Mouse (Mus musculus) ovary, adult 18-20 months (tissue): Measurements from ENCODE around the gene Knstrn.

ENCODE experiments used
- DNase-seq: peaks from one replicate; pipeline ENCODE4 v3.0.0; 2022; ENCODE audit warnings: low spot score, mixed read lengths

Gene Knstrn

GRCm38 (mm10) chr2:118790551-118791525 is 23.0 kb upstream of the Knstrn start:
- DNase-seq, result peak; percentile 48

GRCm38 (mm10) chr2:118791591-118792258 is 22.1 kb upstream of the Knstrn start:
- no peak for DNase-seq

- DNase-seq, result no peak
These were observed 21.6 kb upstream of the Knstrn start for GRCm38 (mm10) chr2:118792259-118792613.

- DNase-seq, result no peak
These were observed 20.2 kb upstream of the Knstrn start for GRCm38 (mm10) chr2:118793636-118794035.

- DNase-seq, result no peak
These were observed 11.2 kb upstream of the Knstrn start for GRCm38 (mm10) chr2:118802542-118803118.

GRCm38 (mm10) chr2:118804474-118804873 is 9.3 kb upstream of the Knstrn start:
- DNase-seq, result no peak

- no peak for DNase-seq
These were observed 8.7 kb upstream of the Knstrn start for GRCm38 (mm10) chr2:118805137-118805536.

GRCm38 (mm10) chr2:118805756-118806155 is 8.0 kb upstream of the Knstrn start:
- no peak for DNase-seq

GRCm38 (mm10) chr2:118806860-118807259 is 6.9 kb upstream of the Knstrn start:
- no peak for DNase-seq

- no peak for DNase-seq
These were observed 2.9 kb upstream of the Knstrn start for GRCm38 (mm10) chr2:118810861-118811260.

GRCm38 (mm10) chr2:118812724-118813123 is 1.1 kb upstream of the Knstrn start:
- no peak for DNase-seq

GRCm38 (mm10) chr2:118822800-118823199 is 9.0 kb downstream of the Knstrn start:
- no peak for DNase-seq

GRCm38 (mm10) chr2:118824396-118824795 is 10.6 kb downstream of the Knstrn start:
- no peak for DNase-seq

GRCm38 (mm10) chr2:118829096-118829495 is 15.3 kb downstream of the Knstrn start:
- DNase-seq, result no peak

GRCm38 (mm10) chr2:118834061-118834460 is 20.3 kb downstream of the Knstrn start:
- DNase-seq, result no peak

GRCm38 (mm10) chr2:118835115-118835514 is 21.3 kb downstream of the Knstrn start:
- no peak for DNase-seq

GRCm38 (mm10) chr2:118838330-118838729 is 24.5 kb downstream of the Knstrn start:
- DNase-seq, result no peak

GRCm38 (mm10) chr2:118841186-118841585 is 27.4 kb downstream of the Knstrn start:
- DNase-seq, result no peak

- no peak for DNase-seq
These were observed 28.0 kb downstream of the Knstrn start for GRCm38 (mm10) chr2:118841774-118842173.

- no peak for DNase-seq
These were observed 30.6 kb downstream of the Knstrn start for GRCm38 (mm10) chr2:118844427-118844826.

GRCm38 (mm10) chr2:118846246-118846645 is 32.4 kb downstream of the Knstrn start:
- DNase-seq, result no peak

- no peak for DNase-seq
These were observed 38.0 kb downstream of the Knstrn start for GRCm38 (mm10) chr2:118851756-118852155.
